ENCODE assay signal across 10 mouse cellular contexts in the genomic region with DNA sequence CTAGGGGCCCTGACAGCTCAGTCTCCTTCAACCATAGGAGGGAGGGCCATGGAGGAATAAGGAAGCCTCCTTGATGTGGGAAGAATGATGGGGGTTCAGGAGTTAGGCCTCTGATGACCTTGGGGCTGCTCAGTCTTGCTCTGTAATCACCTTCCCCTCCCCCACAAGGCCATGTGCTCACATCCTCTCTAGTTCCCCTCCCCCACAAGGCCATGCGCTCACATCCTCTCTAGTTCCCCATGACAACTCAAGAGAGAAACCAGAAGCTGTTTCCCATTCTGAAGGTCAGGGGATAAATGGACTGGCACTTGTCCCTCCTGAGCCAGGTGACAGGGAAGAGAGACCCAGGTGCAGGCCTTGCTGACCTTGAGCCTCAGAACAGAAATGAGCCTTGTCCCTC.
A peak's percentile ranks its signal among the peaks of the same experiment; 100 is the strongest.
DNase-seq lines count a peak whose midpoint lies in the region; ATAC-seq and TF ChIP-seq lines count a peak whose summit lies in the region.
"Had no signal": no experiment of that assay in that cellular context is flagged by ENCODE, and none has a peak within 500 bp of the region (broad histone marks: within the 10 kb centered on the region; RNA-seq: fewer than 3 reads in every experiment).

No protein-coding gene starts in this region.

- WGBS in heart, adult 2 months, result 67% methylated on average over 1 of the region's 1 CpGs
- 75% methylated on average over 1 of the region's 1 CpGs for WGBS in limb, embryonic 10.5 days
- 100% methylated on average over 1 of the region's 1 CpGs for WGBS in forebrain, embryonic 11.5 days

- DNase-seq in heart, postnatal 4 days, result peak; percentile 28
- no peak for DNase-seq in heart, adult 2 months
- DNase-seq in retina, embryonic 14.5 days (ENCODE audit: low spot score), result peak; percentile 9
- DNase-seq in retina, postnatal 1 day, result no peak
- DNase-seq in limb, embryonic 10.5 days (ENCODE audit: low spot score), result no peak
- DNase-seq in thymus, postnatal 4 days, result peak; percentile 69
- no peak for DNase-seq in cerebellum, adult 9-11 months
- DNase-seq in forebrain, embryonic 11.5 days (ENCODE audit: low spot score), result no peak
- DNase-seq: adrenal gland, adult 8-10 months had no signal

- H3K4me1 ChIP-seq in heart, adult 2 months (ENCODE audit: control insufficient read depth, insufficient read depth, low read length), result peaks cover 2% of the 10 kb centered on the region; the same call in 1 of the 2 replicates
- H3K4me1 ChIP-seq in limb, embryonic 10.5 days, result peaks cover 31% of the 10 kb centered on the region
- no peaks in the 10 kb centered on the region for H3K4me1 ChIP-seq in forebrain, embryonic 11.5 days (replicated peaks; ENCODE audit: control insufficient read depth, insufficient read depth, low read length)

- no peak overlapping the region for H3K27ac ChIP-seq in heart, adult 2 months
- peak overlapping the region; percentile 50; the same call in 1 of the 2 replicates for H3K27ac ChIP-seq in limb, embryonic 10.5 days
- no peak overlapping the region for H3K27ac ChIP-seq in forebrain, embryonic 11.5 days (ENCODE audit: low read depth, low read length)
- H3K27ac ChIP-seq: embryonic facial prominence, embryonic 13.5 days had no signal

- no peak overlapping the region for H3K9ac ChIP-seq in heart, adult 2 months (ENCODE audit: low read depth, low read length)
- no peak overlapping the region for H3K9ac ChIP-seq in forebrain, embryonic 11.5 days (ENCODE audit: low read length)
- H3K9ac ChIP-seq: embryonic facial prominence, embryonic 13.5 days had no signal

- no peak for TF ChIP-seq CTCF in heart, adult 2 months (IDR thresholded peaks at IDR 0.05)

- no peak for ATAC-seq in forebrain, embryonic 11.5 days (replicated peaks; ENCODE audit: low FRiP score)

- no peak for TF ChIP-seq POLR2A in heart, adult 2 months (IDR thresholded peaks at IDR 0.05; ENCODE audit: insufficient read depth, low read depth, low read length)

- intact Hi-C loops in heart, adult 2 months (cut with DNase I), result no loop called here

- no peak overlapping the region for H3K4me3 ChIP-seq in heart, adult 2 months
- no peak overlapping the region for H3K4me3 ChIP-seq in limb, embryonic 10.5 days
- H3K4me3 ChIP-seq in forebrain, embryonic 11.5 days (ENCODE audit: low read depth, low read length), result no peak overlapping the region
- H3K4me3 ChIP-seq: embryonic facial prominence, embryonic 13.5 days had no signal

- H3K27me3 ChIP-seq in heart, adult 2 months (ENCODE audit: control insufficient read depth, insufficient read depth, low read length), result no peaks in the 10 kb centered on the region
- no peaks in the 10 kb centered on the region for H3K27me3 ChIP-seq in limb, embryonic 10.5 days (ENCODE audit: low read depth, poor library complexity, severe bottlenecking)
- H3K27me3 ChIP-seq in forebrain, embryonic 11.5 days (ENCODE audit: control insufficient read depth, insufficient read depth, low read length), result no peaks in the 10 kb centered on the region
- H3K27me3 ChIP-seq: embryonic facial prominence, embryonic 13.5 days had no signal

- H3K36me3 ChIP-seq in heart, adult 2 months (ENCODE audit: control insufficient read depth, insufficient read depth, low read length), result no peaks in the 10 kb centered on the region
- peaks cover 75% of the 10 kb centered on the region for H3K36me3 ChIP-seq in limb, embryonic 10.5 days
- no peaks in the 10 kb centered on the region for H3K36me3 ChIP-seq in forebrain, embryonic 11.5 days (ENCODE audit: control insufficient read depth, insufficient read depth, low read length)

- no peak overlapping the region for H3K4me2 ChIP-seq in forebrain, embryonic 11.5 days (ENCODE audit: low read depth, low read length, severe bottlenecking)
- H3K4me2 ChIP-seq: embryonic facial prominence, embryonic 13.5 days had no signal

- H3K79me2 ChIP-seq in heart, adult 2 months (replicated peaks; ENCODE audit: control insufficient read depth, insufficient read depth, low read length), result no peaks in the 10 kb centered on the region

- no peaks in the 10 kb centered on the region for H3K9me3 ChIP-seq in limb, embryonic 10.5 days (replicated peaks)
- no peaks in the 10 kb centered on the region for H3K9me3 ChIP-seq in forebrain, embryonic 11.5 days (ENCODE audit: control insufficient read depth, low read length)
- H3K9me3 ChIP-seq: embryonic facial prominence, embryonic 13.5 days had no signal

- TF ChIP-seq EP300 in heart, adult 2 months (IDR thresholded peaks at IDR 0.05; ENCODE audit: insufficient read depth, low read depth, low read length), result no peak

Comparison
In these comparisons a context has a peak if more than half of its experiments do, and no peak if none do; other contexts are left out.
1. DNase-seq: peak in heart, postnatal 4 days (single experiment), retina, embryonic 14.5 days (single experiment) and thymus, postnatal 4 days (single experiment); none in heart, adult 2 months (0 of 2), retina, postnatal 1 day (single experiment), limb, embryonic 10.5 days (single experiment), cerebellum, adult 9-11 months (single experiment) and forebrain, embryonic 11.5 days (single experiment).